Mouse (Mus musculus): ENCODE results near the gene B3gnt3.

DNA sequence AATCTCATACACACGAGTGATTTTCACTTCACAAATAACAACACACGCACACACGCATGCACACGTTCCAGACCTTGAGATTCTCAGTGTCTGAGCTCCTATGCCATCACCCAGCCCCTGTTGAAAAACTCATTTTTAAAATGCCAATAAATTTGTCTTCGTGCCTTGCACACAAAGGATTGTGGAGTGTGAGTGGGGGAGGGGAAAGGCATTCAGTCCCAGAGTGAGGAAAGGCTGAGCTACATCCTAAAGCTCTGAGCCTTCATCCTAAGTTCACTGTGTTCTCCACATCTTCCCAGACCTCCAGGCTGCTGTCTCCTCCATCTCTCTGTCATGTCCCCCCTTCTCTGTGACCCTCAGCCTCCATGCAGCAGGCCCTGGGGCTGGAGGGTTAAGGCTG, 34.3 kb downstream of the B3gnt3 start:
- no peak for TF ChIP-seq CTCF (conservative IDR thresholded peaks at IDR 0.05; ENCODE audit: insufficient read depth, insufficient read length, low read depth, low read length)
- no peak for TF ChIP-seq POLR2A (IDR thresholded peaks at IDR 0.05; ENCODE audit: low read depth, low read length)
